Mouse (Mus musculus) E14TG2a.4 (cell line): ENCODE results near the gene Bace1.

Source experiments
- CTCF ChIP-seq: conservative IDR thresholded peaks from 2 replicates; pipeline ENCODE4 v1.5.1; 2014; ENCODE audit warnings: low read length
- NANOG ChIP-seq: IDR thresholded peaks from 2 replicates; pipeline ENCODE4 v1.6.1; 2014; ENCODE audit warnings: borderline replicate concordance, low read length, mixed read lengths
- POU5F1 ChIP-seq: IDR thresholded peaks from 2 replicates; pipeline ENCODE4 v1.6.1; 2014; ENCODE audit warnings: low read length, borderline replicate concordance

DNA sequence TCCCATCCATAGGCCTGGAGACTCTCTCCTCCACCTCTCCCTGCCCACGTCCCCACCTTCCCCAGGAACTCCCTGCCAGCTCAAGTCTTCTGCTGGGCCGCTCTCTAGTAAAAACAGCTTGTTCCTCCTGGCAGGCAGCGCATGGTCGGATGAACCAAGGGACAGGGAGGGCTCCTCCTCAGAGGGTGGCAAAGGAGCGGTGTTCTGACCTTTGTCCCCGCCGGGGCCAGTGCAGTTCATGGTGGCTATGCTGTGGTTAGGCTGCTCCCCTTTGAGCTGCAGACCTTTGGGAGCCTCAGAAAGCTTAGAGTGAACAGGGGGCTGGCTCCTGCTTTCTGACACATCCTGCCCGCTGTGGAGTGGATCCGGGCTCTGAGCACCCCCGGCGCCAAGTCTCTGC is 31.5 kb upstream of the Bace1 start:
- no peak for TF ChIP-seq CTCF
- TF ChIP-seq NANOG, result no peak
- no peak for TF ChIP-seq POU5F1
